Mouse (Mus musculus): ENCODE data around the gene Traf1.

The Traf1 gene

DNA sequence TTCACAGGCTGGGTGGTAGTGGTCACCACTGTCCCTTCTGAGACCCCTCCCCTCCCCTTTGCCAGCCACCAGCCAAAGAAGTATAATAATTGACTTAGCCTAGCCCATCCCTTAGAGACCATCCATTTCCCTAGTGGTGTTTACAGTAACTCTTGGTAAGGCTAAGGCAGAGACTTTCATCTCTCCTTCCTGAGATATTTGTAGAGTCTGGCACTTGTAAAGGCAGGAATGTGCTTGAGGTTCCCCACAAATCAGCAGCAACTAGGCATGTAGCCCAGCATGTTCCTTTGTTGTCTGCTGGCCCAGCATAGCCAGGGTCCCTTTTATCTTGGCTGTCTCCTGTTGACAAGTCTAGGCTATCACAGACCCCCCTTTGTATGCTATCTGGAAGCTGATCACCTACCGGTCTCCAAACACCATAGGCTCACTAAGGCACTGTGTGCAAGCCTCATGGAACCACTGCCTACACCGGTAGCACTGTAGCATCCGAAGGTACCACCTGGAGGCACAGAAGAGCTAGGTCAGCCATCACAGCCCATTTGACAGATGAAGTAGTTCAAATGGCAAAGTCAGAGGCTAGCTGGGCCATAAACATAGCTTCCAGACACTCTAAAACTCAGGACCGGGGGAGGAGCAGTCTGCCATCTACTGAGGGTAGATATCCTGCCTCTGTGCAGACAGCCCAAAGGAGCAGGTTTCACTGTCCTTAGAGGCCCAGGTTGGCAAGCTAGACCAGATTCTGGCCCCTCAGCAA is 57.7 kb downstream of the Traf1 start:
- intact Hi-C loops (cut with DNase I), result loop anchor here (10.0 kb wide), 1 partner anchor 79 kb away; the partner anchor contains the start of gene Fbxw2

GRCm38 (mm10) chr2:34903191-34903590 is 58.4 kb downstream of the Traf1 start:
- intact Hi-C loops (cut with DNase I), result loop anchor here (10.0 kb wide), 1 partner anchor 78 kb away; the partner anchor contains the start of gene Fbxw2

DNA sequence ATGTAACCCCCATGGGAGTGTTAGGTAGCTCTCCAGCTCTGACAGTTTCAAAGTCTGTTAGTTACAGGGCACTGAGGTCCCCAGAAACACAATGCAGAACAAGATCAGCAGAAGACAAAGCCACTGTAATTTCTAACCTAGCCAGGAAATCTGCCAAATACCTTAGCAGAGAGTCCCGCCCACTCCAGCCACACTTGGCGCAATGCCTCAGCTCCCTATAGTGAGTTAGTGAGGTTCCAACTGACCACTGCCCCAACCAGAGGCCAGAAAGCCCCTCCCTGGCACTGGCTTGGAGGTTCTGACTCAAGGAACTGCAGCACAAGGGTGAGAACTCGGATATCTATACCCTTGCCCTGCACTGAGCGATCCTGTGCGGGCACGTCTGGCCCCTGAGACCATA is 58.8 kb downstream of the Traf1 start:
- intact Hi-C loops (cut with DNase I), result loop anchor here (10.0 kb wide), 1 partner anchor 78 kb away; the partner anchor contains the start of gene Fbxw2

GRCm38 (mm10) chr2:34901726-34902125 is 59.8 kb downstream of the Traf1 start:
- intact Hi-C loops (cut with DNase I), result loop anchor here (10.0 kb wide), 1 partner anchor 77 kb away; the partner anchor contains the start of gene Fbxw2

DNA sequence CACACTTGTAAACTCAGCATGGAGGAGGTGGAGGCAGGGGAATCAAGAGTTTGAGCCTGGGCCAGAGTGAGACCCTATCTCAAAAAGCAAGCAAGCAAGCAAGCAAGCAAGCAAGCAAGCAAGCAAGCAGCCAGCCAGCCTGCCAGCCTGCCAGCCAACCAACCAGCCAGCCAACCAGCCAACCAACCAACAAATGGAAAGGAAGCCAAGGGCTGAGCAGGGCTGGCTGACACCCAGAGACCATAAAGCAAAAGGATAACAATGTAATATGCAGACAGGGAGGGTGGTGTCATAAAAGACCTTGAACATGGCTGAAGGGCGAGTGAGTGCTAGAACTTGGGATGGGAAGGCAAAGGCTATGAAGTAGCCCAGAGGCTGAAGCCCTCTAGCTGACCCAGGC is 61.2 kb downstream of the Traf1 start:
- intact Hi-C loops (cut with DNase I), result loop anchor here (10.0 kb wide), 1 partner anchor 76 kb away; the partner anchor contains the start of gene Fbxw2

- intact Hi-C loops (cut with DNase I), result loop anchor here (5.0 to 10.0 kb wide), 2 partner anchors 73 to 75 kb away; partner anchors contain the start of gene Fbxw2
Observed at GRCm38 (mm10) chr2:34899682-34900081, 61.9 kb downstream of the Traf1 start.

DNA sequence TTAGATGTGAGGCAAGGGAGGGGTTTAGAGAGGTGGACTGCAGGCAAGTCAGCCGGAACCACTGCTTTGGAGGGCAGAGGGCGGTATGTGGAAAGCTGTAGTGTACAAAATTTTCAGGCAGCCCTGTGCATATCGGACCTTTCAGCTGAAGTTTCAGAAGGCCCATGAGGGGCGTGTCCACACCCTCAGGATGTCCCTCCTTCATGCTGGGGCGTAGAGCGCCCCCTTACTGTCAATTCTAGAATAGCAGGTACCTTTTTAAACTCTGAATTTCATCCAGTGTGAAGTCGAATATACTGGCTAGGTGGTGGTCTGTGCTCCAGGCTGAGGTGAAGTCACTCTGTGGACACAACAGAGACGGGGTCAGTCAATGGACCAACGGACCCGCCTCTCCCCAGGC is 63.8 kb downstream of the Traf1 start:
- intact Hi-C loops (cut with DNase I), result loop anchor here (5.0 kb wide), 1 partner anchor 74 kb away; no protein-coding TSS in a partner anchor

DNA sequence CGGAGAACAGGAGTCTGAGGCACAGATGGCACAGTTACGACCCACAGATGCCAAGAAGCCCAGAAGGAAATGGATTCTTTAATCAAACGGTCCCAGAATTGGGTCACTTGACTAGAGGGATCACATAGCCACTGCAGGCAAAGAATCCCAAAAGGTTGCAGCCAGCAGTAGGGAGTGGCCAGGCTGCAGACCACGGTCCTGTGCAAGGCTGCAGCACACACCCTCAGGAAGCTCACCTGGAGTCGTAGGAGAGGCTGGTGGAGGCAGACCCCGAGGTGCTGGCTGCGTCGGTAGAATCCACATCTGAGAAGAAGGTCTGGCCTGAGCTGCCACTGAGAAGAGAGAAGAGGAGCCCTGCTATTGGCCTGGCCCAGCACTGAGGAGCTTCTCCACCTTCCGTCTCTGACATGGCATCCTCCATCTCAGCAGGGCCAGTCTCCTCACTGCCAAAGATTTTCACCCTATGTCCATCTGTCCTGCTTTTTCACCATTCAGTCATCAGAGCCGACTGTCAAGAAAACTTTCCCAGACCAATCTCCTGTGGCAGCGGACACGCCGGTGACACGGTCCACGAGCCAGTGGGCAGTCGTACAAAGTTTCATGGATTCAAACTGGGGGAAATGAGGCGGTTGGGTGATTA is 64.6 kb downstream of the Traf1 start:
- intact Hi-C loops (cut with DNase I), result loop anchor here (5.0 kb wide), 1 partner anchor 75 kb away; no protein-coding TSS in a partner anchor

- intact Hi-C loops (cut with DNase I), result loop anchor here (5.0 kb wide), 1 partner anchor 77 kb away; no protein-coding TSS in a partner anchor
Observed at GRCm38 (mm10) chr2:34895503-34896113, 66.0 kb downstream of the Traf1 start.

- intact Hi-C loops (cut with DNase I), result no loop called here
Observed at GRCm38 (mm10) chr2:34893950-34894349, 67.6 kb downstream of the Traf1 start.

All from adrenal gland (tissue).